Mouse (Mus musculus) G1E (cell line): ENCODE data around the gene Tbx3.

Experiments
- CTCF ChIP-seq: IDR thresholded peaks from 2 replicates; pipeline ENCODE4 v1.5.1; 2012; ENCODE audit warnings: low read depth, low read length, inconsistent platforms, mixed read lengths
- GATA2 ChIP-seq: IDR thresholded peaks from 2 replicates; pipeline ENCODE4 v1.6.1; 2012; ENCODE audit warnings: low read depth, low read length, inconsistent platforms, borderline replicate concordance
- POLR2AphosphoS5 ChIP-seq: IDR thresholded peaks from 2 replicates; pipeline ENCODE4 v1.6.1; 2012; ENCODE audit warnings: low read depth, low read length, inconsistent platforms; ENCODE audit not compliant: insufficient replicate concordance
- TAL1 ChIP-seq: conservative IDR thresholded peaks from 2 replicates; pipeline ENCODE4 v1.6.1; 2012; ENCODE audit warnings: low read depth, low read length, inconsistent platforms, mixed read lengths

DNA sequence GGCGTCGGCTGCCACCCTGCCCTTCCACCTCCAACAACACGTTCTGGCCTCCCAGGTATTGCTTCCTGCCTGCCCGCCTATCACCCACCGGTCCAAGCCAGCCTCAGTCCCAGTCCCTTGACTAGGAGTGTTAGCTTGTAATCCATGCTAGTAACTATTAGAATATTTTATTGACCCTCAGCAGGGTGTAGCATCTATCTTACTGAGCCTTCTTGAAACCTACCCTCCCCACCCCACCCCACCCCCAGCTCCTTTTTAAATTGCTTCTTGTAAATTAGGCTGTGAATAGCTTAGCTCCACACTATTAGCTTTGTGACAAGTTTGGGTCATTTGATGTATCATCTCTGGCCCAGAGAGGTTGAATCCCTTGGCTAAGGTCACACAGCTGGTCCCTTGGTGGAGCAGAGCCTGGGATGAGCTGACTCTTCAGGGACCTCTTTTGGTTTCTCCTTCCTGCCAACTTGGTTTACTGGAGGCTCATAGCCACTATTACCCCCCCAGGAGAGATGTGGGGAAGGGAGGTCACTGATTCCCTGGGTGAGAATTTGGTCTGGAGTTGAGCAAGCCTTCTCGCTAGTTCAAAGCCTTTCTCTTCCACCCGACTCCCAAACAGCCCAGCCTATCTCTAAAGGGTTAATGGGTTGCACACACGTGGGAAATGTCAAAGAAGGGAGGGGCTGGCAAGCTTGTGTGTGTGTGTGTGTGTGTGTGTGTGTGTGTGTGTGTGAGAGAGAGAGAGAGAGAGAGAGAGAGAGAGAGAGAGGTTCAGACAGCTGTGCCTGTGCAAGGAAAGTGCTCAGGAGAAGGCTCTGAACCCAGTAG, 10.8 kb downstream of the Tbx3 start:
- TF ChIP-seq CTCF = no peak
- no peak for TF ChIP-seq TAL1
- no peak for TF ChIP-seq POLR2AphosphoS5
- no peak for TF ChIP-seq GATA2
